Mouse (Mus musculus) neural tube, embryonic 13.5 days (tissue): ENCODE measurements around the gene 1520401A03Rik. TPM values are rescaled to one million over a fixed set of nuclear protein-coding genes. Genes with fewer than 3 reads are reported as not detected.

Experiments used
- ATAC-seq: fragments of 200-750 bp; cut with Nextera tagmentation; 2 replicates; pipeline ENCODE4 v1.8.0; 2017; ENCODE audit warnings: low read depth, mild to moderate bottlenecking, moderate TSS enrichment, moderate library complexity
- H3K27ac ChIP-seq: fragments of 300-500 bp; sonication (generic); replicated peaks from 2 replicates; pipeline ENCODE4 v1.5.1; 2015; ENCODE audit warnings: moderate library complexity, mild to moderate bottlenecking, inconsistent platforms
- H3K27me3 ChIP-seq: fragments of 300-500 bp; sonication (generic); 2 replicates; pipeline ENCODE4 v1.6.1; 2015; ENCODE audit warnings: mild to moderate bottlenecking, inconsistent platforms
- H3K36me3 ChIP-seq: fragments of 300-500 bp; sonication (generic); 2 replicates; pipeline ENCODE4 v1.6.1; 2015; ENCODE audit warnings: mild to moderate bottlenecking, inconsistent platforms
- H3K4me1 ChIP-seq: fragments of 300-500 bp; sonication (generic); replicated peaks from 2 replicates; pipeline ENCODE4 v1.6.1; 2015; ENCODE audit warnings: inconsistent platforms
- H3K4me2 ChIP-seq: fragments of 300-500 bp; sonication (generic); 2 replicates; pipeline ENCODE4 v1.6.1; 2015; ENCODE audit warnings: inconsistent platforms, mild to moderate bottlenecking, moderate library complexity
- H3K4me3 ChIP-seq: fragments of 300-500 bp; sonication (generic); 2 replicates; pipeline ENCODE4 v1.5.1; 2015; ENCODE audit warnings: mild to moderate bottlenecking, inconsistent platforms
- H3K9ac ChIP-seq: fragments of 300-500 bp; sonication (generic); 2 replicates; pipeline ENCODE4 v1.6.1; 2015; ENCODE audit warnings: moderate library complexity, mild to moderate bottlenecking, inconsistent platforms
- H3K9me3 ChIP-seq: fragments of 300-500 bp; sonication (generic); 2 replicates; pipeline ENCODE4 v1.6.1; 2016; ENCODE audit warnings: inconsistent platforms
- WGBS: fragments of 180-500 bp; shearing (Covaris S2); methylation state at CpG from one replicate; pipeline ENCODE4 v1.1.7; 2015; 5-methylcytosine and 5-hydroxymethylcytosine counted together
- polyA plus RNA-seq: library from polyadenylated mRNA; unstranded; fragments of >200 nt; fragmentation: Nextera tagmentation; extraction: Ambion mirVana; gene quantifications from 2 replicates; pipeline ENCODE4 v1.2.1, GENCODE M21; 2015

The 1520401A03Rik gene
- polyA plus RNA-seq, 1 experiment from 2014 or later: 0.36 TPM

- Histone ChIP-seq H3K9ac (no peak within 1 kb of the TSS), H3K9me3 (no peaks in the 10 kb centered on the region), H3K27ac (no peak within 1 kb of the TSS), H3K4me1 (peaks cover 18% of the 10 kb centered on the region), H3K27me3 (peaks cover 62% of the 10 kb centered on the region), H3K36me3 (no peaks in the 10 kb centered on the region), H3K4me3 (no peak within 1 kb of the TSS), H3K4me2 (no peak within 1 kb of the TSS; the same call in 1 of the 2 replicates)
- ATAC-seq: peak; percentile 44; the same call in 1 of the 2 replicates
- 14% methylated on average over 15 of the region's 15 CpGs for WGBS
Observed at GRCm38 (mm10) chr17:23683856-23684672, 38.5 kb downstream of the 1520401A03Rik start, which contains the start of gene Cldn9. TSS of gene Cldn9 (minus strand) at chr17:23684026.

GRCm38 (mm10) chr17:23683226-23683625, 39.4 kb downstream of the 1520401A03Rik start:
- peaks cover 18% of the 10 kb centered on the region for H3K4me1 ChIP-seq
- H3K27me3 ChIP-seq: peaks cover 71% of the 10 kb centered on the region
- no peak overlapping the region for H3K4me3 ChIP-seq
- H3K4me2 ChIP-seq: no peak overlapping the region; the same call in 1 of the 2 replicates
- H3K27ac ChIP-seq: no peak overlapping the region
- 17% methylated on average over 15 of the region's 15 CpGs for WGBS
- no peaks in the 10 kb centered on the region for H3K36me3 ChIP-seq
- H3K9ac ChIP-seq: no peak overlapping the region
- no peaks in the 10 kb centered on the region for H3K9me3 ChIP-seq
- ATAC-seq: no peak

- Histone ChIP-seq H3K9me3 (no peaks in the 10 kb centered on the region), H3K27ac (no peak overlapping the region), H3K4me2 (no peak overlapping the region), H3K9ac (no peak overlapping the region), H3K27me3 (peaks cover 78% of the 10 kb centered on the region), H3K36me3 (no peaks in the 10 kb centered on the region), H3K4me1 (peaks cover 21% of the 10 kb centered on the region), H3K4me3 (no peak overlapping the region)
- 56% methylated on average over 3 of the region's 3 CpGs for WGBS
- no peak for ATAC-seq
Observed at GRCm38 (mm10) chr17:23682530-23682929, 40.1 kb downstream of the 1520401A03Rik start.

GRCm38 (mm10) chr17:23682092-23682491, 40.5 kb downstream of the 1520401A03Rik start:
- no peak for ATAC-seq
- Histone ChIP-seq H3K9ac (no peak overlapping the region), H3K4me1 (peaks cover 25% of the 10 kb centered on the region), H3K27me3 (peaks cover 80% of the 10 kb centered on the region), H3K4me3 (no peak overlapping the region), H3K4me2 (no peak overlapping the region), H3K9me3 (no peaks in the 10 kb centered on the region), H3K36me3 (no peaks in the 10 kb centered on the region), H3K27ac (no peak overlapping the region)
- WGBS: 61% methylated on average over 4 of the region's 4 CpGs

GRCm38 (mm10) chr17:23681086-23681485, 41.5 kb downstream of the 1520401A03Rik start:
- Histone ChIP-seq H3K36me3 (no peaks in the 10 kb centered on the region), H3K4me1 (peaks cover 35% of the 10 kb centered on the region), H3K4me2 (no peak overlapping the region), H3K4me3 (no peak overlapping the region), H3K27me3 (peaks cover 90% of the 10 kb centered on the region), H3K9ac (no peak overlapping the region), H3K9me3 (no peaks in the 10 kb centered on the region), H3K27ac (no peak overlapping the region)
- WGBS: 79% methylated on average over 10 of the region's 10 CpGs
- ATAC-seq: no peak

GRCm38 (mm10) chr17:23680336-23680735, 42.2 kb downstream of the 1520401A03Rik start:
- no peak overlapping the region for H3K4me2 ChIP-seq
- H3K4me3 ChIP-seq: no peak overlapping the region
- no peaks in the 10 kb centered on the region for H3K9me3 ChIP-seq
- H3K36me3 ChIP-seq: no peaks in the 10 kb centered on the region
- H3K27ac ChIP-seq: no peak overlapping the region
- 66% methylated on average over 9 of the region's 9 CpGs for WGBS
- H3K4me1 ChIP-seq: peaks cover 42% of the 10 kb centered on the region
- H3K27me3 ChIP-seq: peaks cover 94% of the 10 kb centered on the region
- no peak for ATAC-seq
- H3K9ac ChIP-seq: no peak overlapping the region

- Histone ChIP-seq H3K9ac (no peak within 1 kb of the TSS), H3K4me3 (no peak within 1 kb of the TSS), H3K4me1 (peaks cover 50% of the 10 kb centered on the region), H3K9me3 (no peaks in the 10 kb centered on the region), H3K4me2 (peak within 1 kb of the TSS; percentile 9; the same call in 1 of the 2 replicates), H3K36me3 (no peaks in the 10 kb centered on the region), H3K27me3 (peaks cover 96% of the 10 kb centered on the region), H3K27ac (no peak within 1 kb of the TSS)
- 1% methylated on average over 38 of the region's 38 CpGs for WGBS
- ATAC-seq: no peak
Observed at GRCm38 (mm10) chr17:23679127-23679835, 43.3 kb downstream of the 1520401A03Rik start, which contains the start of gene Cldn6. TSS of gene Cldn6 (plus strand) at chr17:23679249.

GRCm38 (mm10) chr17:23677236-23677679, 45.3 kb downstream of the 1520401A03Rik start, which contains the start of gene Tnfrsf12a:
TSS of gene Tnfrsf12a (minus strand) at chr17:23677468.
- ATAC-seq: no peak
- Histone ChIP-seq H3K4me1 (peaks cover 54% of the 10 kb centered on the region), H3K27ac (no peak within 1 kb of the TSS), H3K36me3 (no peaks in the 10 kb centered on the region), H3K4me3 (peak within 1 kb of the TSS; percentile 44), H3K9ac (peak within 1 kb of the TSS; percentile 63), H3K9me3 (no peaks in the 10 kb centered on the region), H3K27me3 (peaks cover 79% of the 10 kb centered on the region), H3K4me2 (peak within 1 kb of the TSS; percentile 88)
- under 1% methylated on average over 34 of the region's 34 CpGs for WGBS

GRCm38 (mm10) chr17:23676473-23677031, 46.0 kb downstream of the 1520401A03Rik start:
- WGBS: under 1% methylated on average over 37 of the region's 37 CpGs
- H3K4me2 ChIP-seq: peak overlapping the region; percentile 88
- H3K27me3 ChIP-seq: peaks cover 72% of the 10 kb centered on the region
- no peak overlapping the region for H3K27ac ChIP-seq
- peaks cover 60% of the 10 kb centered on the region for H3K4me1 ChIP-seq
- no peaks in the 10 kb centered on the region for H3K9me3 ChIP-seq
- H3K36me3 ChIP-seq: no peaks in the 10 kb centered on the region
- H3K9ac ChIP-seq: peak overlapping the region; percentile 63
- H3K4me3 ChIP-seq: peak overlapping the region; percentile 44
- ATAC-seq: no peak

- Histone ChIP-seq H3K27me3 (peaks cover 64% of the 10 kb centered on the region), H3K36me3 (no peaks in the 10 kb centered on the region), H3K9ac (no peak overlapping the region; the same call in 1 of the 2 replicates), H3K4me2 (peak overlapping the region; percentile 88), H3K27ac (no peak overlapping the region), H3K4me1 (peaks cover 60% of the 10 kb centered on the region), H3K4me3 (peak overlapping the region; percentile 44), H3K9me3 (no peaks in the 10 kb centered on the region)
- WGBS: 10% methylated on average over 15 of the region's 15 CpGs
- no peak for ATAC-seq
Observed at GRCm38 (mm10) chr17:23675564-23676281, 46.9 kb downstream of the 1520401A03Rik start.

GRCm38 (mm10) chr17:23675127-23675526, 47.5 kb downstream of the 1520401A03Rik start:
- 41% methylated on average over 5 of the region's 5 CpGs for WGBS
- Histone ChIP-seq H3K27ac (no peak overlapping the region), H3K4me1 (peaks cover 60% of the 10 kb centered on the region), H3K27me3 (peaks cover 58% of the 10 kb centered on the region), H3K36me3 (peaks cover 6% of the 10 kb centered on the region), H3K9me3 (no peaks in the 10 kb centered on the region), H3K9ac (0 out of 2 replicates have a peak overlapping the region, but pooled peaks have one; percentile 17), H3K4me2 (peak overlapping the region; percentile 88), H3K4me3 (no peak overlapping the region)
- no peak for ATAC-seq
